Mouse (Mus musculus) adrenal gland, adult (tissue): ENCODE data around the gene Nrg3.
"Not testable (repeated sequence)": the region's sequence is repeated elsewhere in the genome, so short reads cannot be mapped to it uniquely, and the experiment has no call there.

Experiments
- DNase-seq, 2 experiments: peaks; one replicate each; pipeline ENCODE4 v3.0.0; 2022 to 2023; ENCODE audit warnings: low spot score in 1 of 2; ENCODE audit not compliant: inconsistent age in 2 of 2

Gene Nrg3

DNA sequence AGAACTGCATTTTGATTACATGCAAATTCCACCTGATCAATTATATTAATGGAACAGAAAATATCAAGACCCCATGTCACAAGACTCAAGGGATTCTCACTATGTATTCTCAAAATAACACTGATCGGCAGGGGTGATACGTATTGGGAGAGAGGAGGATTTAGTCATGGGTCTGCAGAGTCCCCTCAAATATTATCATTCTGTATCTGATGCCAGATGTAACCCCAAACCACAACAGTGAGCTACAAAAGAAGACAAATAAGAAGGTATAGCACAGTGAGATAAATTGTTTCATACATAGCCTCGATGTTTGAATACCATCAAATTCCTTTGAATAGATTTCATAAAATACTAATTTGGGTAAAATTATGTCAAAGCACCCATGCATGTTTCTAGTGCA, 842.8 kb downstream of the Nrg3 start:
- no peak for DNase-seq

DNA sequence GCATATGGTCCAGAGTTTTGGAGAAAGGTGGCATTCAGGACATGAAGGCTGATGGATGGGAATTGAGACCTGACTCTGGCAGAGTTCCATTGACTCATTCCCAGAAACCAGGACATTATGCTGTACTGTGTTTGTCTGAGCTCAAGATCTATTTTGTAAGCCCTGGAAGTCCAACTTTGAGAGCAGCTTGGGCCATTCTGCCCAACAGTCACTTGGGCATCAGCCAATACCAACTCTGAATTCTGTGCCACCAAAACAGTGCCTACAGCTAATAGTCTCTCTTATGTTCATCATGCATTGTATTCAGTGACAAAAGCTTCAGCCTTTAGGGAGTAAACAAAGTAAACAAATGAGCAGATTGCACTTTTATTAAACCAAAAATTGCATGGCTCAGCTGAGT, 843.2 kb downstream of the Nrg3 start:
- no peak for DNase-seq

DNA sequence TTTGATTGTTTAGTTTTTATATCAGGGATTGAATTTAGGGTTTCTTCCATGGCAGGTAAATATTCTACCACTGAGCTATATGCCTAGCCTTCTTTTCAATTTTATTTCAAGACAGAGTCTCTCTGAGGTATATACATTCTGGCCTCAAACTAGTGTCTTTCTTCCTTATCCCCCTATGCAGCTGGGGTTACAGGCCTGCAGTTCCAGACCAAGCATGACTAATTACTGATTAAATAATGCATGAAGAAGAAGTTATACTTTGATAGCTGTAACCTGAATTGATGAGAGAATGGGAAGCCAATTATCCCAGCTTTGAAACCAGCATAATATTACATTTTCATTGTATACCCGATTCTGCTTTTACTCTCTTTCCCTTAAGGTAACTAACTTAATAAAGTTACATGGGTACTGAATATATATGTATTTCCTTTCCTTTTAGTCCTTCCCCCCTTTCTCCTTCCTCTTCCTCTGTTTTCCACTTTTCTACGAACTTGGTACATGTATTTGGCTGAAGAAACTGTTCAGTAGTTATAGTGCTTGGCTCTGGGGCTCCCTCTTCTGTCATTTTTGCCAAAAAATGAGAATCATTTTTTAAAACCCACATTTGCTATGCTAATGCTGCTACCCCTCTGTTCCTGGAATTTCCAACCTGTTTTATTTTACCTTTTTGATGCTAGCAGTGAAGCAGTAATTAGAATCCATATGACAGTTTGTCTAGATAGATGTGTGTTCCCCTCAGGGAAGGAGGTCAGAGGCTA, 843.8 kb downstream of the Nrg3 start:
- DNase-seq: no peak

DNA sequence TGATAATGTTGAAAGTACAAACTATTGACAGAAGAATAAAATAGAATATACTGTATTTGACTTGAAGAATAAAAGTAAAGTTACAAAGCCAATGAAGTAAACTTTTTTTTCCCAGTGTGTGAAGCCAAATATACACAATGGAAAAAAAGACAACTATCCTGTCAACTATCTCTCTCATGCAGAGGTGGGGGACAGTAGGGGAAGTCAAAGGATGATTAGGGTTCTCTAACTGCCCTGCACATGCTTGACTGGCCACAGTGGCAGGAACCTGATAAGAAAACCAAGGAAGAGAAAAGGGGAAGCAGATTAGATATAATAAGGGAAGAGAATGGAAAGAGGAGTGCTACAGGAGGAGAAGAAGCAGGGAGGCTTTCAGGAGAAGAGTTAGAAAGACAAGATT, 855.9 kb downstream of the Nrg3 start:
- DNase-seq: no peak

DNA sequence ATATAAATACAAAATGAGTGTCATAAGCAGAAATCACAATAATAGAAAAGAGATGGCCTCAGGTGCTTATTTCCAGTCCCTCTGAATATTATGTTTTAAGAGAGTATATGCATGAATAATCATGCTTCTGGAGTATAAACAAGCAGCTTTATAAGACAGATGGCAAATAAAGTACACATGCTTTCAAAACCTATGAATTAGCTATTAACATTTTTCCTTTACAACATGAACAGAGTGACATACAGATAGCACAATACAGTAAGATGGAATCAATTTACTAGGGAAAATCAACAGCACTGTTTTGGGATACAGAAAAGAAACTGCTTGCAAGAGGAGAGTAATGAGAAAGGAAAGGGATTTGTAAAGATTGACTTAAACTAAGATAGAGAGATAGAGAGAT, 875.2 kb downstream of the Nrg3 start:
- no peak for DNase-seq

DNA sequence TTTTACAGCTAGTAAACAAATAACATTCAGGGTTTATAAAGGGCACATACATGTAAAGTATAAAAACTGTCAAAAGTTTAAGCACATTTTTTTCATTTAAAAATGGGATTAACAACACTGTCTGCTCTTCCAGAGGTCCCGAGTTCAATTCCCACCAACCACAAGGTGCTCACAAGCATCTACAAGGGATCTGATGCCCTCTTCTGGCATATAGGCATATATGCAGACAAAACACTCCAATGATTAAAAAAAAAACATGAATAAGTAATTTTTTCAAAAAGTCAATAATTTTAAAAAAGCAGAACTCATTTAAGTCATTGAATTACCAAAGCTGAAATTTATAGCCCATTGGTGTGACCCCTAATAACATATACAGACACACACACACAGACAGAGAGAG, 878.6 kb downstream of the Nrg3 start:
- DNase-seq: no peak

DNA sequence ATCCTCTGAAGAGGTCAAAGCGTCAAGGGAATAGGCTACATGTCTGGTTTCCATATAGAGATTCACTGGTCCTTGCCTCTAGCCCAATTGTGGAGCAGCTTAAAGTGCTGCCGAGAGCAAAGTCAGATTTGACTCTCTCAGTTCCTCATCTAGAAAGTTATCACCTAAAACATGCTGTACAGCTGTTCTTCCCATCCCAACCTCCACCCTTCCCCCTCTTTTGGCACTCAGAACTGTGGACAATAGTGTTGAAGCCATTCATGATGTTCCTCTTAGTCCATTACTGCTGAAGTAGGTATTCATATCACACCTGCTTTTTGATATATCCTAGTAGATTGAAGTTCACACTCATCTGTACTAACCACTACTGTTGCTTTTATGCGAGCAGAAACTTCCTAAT, 896.1 kb downstream of the Nrg3 start:
- DNase-seq: no peak

DNA sequence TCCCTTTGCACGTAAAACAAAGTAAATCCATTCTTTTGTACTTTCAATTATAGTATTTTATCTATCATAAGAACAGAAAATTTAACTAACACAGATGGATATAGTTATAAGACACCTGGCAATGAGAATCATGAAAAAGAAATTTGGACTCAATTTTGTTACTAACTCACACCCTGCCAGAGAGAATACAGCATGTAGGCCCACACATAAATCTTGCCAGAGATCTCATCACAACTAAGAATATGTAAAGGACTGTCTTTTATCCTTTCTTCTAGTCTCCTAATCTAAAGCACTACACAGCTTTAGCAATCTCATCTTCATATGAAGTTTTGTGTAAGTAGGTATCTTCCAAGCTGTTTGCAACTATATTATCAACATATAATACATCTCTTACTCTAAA, 904.7 kb downstream of the Nrg3 start:
- no peak for DNase-seq

DNA sequence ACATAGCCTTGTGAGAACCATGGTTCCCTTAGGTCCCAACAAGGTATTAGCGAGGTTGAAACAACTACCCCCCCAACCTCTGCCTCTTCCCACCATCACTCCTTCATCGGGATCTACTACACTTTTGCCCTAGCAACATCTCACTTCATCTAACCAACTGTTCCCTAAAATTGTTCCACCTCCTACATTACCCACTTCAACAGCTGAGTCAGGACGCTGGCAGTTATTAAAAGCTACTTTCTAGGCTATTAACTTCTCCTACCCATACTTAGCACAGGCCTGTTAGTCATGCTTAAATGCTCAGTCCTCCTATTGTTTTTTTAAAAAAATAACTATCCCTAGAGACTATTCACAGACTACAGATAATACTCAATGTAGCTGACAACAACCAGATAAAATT, 906.7 kb downstream of the Nrg3 start:
- no peak for DNase-seq

DNA sequence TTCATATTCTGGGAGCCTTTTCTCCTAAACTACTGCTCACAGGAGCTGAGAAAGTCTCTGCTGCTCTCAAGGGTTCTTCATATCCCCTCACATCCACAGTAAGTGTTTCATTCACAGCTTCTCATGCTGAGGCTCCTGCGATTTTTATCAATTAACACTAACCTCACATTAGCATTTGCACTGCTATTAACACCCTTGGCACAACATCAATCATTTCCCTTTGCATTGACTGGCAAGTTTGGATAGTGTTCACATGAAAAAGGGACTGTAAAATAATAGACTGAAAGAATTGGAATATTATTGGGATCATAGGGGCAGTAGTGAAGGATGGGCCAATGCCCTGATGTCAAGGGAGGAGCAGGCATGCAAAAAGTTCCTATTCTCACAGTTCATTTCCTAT, 918.3 kb downstream of the Nrg3 start:
- no peak for DNase-seq

DNA sequence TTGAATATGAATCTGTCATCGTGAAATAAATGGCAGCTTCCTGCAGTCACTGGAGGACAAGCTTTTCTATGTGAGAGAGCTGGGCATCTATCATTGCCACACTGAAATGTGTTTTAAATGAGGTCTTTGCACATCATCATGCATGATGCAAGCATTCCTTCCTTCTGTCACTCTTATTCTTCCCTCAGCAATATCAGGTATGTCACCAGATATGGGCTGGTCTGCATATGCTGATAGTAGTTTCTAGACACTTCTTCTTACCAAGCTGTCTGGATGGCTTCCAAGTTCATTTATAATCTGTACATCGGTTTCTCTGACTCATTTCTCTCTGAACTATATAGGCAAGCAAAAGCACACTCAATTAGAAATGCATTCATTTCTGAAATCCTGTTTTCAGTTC, 925.6 kb downstream of the Nrg3 start:
- DNase-seq: no peak

DNA sequence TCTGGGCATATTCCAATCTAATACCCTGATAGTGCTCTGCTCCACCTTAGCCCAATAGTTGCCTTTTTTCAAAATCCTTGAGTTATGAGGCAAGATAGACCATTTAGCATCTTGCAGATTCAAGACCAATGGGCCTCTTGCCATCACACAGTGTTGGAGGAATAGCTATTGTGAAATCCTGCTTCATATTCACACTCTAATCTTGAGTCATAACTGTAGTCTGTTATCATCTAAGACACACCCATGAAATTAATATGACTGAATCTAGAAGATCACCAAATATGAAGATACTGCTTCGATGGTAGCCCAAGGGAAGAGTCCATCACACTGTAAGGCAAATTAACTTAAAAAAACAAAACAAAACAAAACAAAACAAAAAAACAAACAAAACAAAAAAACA, 937.7 kb downstream of the Nrg3 start:
- DNase-seq: no peak

DNA sequence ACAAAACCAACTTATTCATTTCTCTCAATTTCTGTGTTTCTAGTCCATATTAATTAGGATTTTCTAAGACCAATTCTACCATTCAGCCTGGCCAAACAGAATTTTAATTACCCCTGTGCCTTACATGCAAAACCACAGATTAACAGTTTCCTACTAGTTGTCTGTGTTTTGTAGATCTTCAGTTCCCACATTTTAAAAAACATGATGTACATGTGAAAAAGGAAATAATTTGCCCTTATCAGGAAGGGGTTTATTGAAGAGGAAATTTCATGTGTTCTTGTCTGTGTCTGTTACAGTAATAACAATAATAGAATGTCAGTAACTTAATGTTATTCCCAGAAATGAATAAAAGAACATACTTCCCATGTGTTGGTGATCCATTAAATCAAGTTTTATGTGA, 939.4 kb downstream of the Nrg3 start:
- no peak for DNase-seq

DNA sequence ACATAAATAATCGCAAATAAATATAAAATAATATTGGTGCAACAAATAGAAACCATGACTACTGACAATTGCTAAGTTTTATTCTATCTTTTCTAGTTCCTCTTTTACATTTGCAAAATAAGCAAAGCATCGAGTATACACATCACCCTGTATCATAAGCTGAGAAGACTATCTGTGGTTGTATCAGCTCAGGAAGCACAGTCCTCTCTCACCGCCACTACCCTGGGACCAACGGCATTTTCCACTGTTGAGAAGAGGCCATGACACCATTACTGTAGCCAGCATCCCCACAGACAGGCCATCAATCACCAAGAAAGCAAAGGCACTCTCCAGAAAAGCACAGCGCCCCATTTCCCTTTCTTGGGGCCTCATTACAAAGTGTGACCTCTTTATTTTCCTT, 956.7 kb downstream of the Nrg3 start:
- DNase-seq: no peak

DNA sequence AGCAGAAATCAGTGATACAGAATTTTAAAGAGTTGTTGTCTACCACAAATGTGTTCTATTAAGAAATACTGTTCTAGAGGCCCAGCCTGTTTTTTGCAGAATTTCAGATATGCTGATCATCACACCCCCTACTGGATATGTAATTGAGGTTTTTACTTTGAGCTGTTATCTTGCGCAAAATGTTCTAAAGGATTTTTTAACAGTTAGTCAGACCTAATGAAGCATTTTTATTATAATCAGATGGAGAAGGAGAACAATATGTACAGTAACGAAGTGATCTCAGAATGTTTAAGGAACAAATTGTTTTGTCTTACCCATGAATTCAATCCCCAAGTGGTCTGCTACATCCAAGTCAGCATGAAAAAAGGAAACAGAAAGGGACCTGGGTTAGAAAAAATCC, 963.9 kb downstream of the Nrg3 start:
- DNase-seq: no peak

DNA sequence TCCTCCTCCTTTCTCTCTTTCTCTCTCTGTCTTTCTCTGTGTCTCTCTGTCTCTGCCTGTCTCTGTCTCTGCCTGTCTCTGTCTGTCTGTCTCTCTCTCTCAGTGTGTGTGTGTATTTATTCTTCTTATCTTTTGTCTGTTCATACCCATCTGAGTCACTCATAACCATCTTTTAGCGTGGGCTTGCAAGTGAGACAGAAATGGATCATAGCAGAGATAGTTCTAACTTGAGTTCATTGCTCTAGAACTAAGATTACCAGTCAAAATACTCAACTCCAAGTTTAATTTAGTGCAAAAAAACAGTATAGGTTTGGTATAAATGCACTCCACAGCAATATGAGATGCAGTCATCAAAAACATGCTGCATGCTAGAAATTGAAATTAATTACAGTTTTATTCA, 977.9 kb downstream of the Nrg3 start:
- DNase-seq: no peak

DNA sequence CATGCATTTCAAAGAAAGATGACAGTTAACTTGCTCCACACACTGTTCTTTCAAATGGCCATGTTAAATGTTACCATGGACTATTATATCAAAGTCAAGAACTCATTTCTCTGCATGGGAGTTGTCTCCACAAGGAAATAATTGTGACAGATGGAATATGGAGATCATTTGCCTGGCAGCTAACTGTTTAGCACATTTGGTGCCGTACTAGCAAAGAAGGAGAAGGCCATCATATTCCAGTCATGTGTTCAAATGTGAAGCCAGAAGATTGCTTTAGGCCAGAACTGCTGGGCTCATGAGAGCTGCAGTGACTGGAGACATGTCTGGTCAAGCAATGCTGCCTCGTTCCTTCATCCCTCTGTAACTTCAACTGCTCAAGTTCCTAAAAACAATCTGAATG, 1025.8 kb downstream of the Nrg3 start:
- no peak for DNase-seq

DNA sequence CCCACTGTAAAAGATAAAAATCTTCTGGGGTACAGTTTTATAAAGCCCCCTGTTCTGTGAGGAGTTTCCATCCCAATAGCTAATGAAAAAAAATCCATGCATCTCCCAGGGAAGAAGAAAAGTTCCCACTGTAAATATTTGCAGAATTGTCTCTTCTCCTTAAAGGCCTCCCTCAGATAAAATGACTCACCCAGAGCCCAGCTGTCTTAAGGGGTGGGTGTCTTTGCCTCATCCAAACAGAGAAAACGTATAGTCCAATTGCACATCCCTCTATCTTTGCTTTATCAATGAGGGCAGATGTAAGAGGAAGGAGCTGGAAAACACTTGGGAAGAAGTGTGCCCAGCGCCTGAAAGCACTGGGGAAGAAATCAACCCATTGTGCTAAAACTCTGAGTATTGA, 1028.1 kb downstream of the Nrg3 start:
- DNase-seq: no peak

DNA sequence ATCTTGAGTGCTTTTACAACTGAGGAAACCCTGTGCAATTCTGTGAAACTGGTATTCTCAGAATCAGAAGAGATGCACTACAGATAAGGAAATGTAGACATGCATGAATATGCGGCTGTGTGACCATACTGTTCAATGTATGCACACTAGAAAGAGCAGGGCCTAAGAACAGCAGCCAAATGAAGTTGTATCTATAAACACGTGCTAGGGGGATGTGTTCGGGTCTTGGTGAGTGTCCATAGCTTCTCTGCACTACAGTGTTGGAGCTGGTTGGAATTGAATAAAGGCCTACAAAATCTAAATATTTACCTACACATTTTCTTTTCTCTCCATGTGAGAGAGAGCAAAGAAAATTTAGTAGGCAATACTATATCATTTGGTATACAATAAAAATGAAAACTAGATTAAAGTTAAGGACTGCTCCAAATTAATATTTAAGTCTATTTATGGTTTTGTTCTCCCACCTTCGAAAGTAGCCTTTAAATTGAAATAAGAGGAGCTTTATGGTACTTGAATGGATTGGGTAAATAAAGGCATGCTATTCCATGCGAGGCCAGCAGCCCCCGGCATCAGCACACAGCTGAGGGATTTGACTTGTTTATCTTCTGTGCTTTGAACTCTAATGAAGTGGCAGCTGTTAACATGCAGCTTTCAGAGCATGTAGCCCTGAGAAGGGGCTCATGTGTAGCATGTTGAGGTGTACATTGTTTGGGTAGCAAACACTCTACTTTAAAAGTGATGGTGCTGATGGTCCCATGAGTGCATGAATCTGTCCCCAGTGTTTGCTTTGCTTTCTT, 1038.9 kb downstream of the Nrg3 start:
- DNase-seq: no peak

DNA sequence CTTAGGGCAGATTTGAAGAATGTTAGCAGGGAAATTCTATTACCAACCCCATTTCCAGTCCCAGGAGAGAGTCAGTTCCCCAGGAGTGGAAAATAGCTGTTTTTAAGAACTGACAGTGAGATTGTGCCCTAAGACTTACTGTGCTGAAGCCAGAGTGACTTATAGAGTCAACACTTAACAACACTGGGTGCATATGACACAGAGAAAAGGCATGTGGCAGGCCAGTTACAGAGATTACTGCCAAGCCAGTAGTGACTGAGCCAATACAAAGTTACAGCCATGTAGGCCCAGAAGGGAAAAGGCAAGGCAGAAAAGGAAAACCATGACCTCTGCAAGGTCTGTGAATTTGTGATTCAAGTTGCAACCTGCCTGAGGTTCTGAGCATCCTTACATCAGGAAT, 1098.2 kb downstream of the Nrg3 start:
- no peak for DNase-seq

DNA sequence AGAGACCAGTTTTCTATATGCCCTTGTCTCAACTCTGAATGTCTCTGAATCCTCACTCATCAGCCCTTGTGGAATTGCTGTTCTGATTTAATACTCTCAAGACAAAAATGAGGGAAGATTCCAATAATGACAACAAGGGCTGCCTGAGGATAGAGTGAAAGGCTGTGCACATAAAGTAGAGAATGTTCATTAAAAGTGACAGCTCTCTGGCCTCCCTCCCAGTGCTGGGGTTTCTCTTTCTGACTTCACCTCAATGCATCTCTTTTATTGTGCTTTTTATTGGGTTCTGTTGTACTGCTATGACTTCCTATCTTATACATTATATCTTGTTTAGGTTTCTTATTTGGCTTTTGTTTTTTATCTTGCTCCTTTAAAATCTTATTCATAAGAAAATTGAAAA, 1131.9 kb downstream of the Nrg3 start:
- no peak for DNase-seq

DNA sequence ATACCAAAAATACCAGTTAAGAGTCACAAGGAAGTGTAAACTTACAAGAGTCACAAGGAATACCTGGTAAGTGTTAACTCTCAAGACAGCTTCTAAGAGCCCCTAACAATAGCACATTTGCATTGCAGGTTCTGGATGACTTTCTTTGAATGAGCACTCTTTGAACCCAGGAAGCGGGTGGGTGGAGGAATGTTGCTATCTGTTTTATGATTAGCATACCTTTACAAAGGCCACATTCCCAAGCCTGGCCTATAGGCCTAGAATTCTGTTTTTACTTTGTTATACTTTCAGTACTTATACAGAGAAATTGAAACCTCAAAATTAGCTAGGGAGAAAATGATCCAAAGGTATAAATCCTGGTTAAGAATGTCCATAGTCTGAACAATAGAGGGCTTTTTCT, 1150.0 kb downstream of the Nrg3 start:
- DNase-seq: not testable (repeated sequence)
